Mouse (Mus musculus) urinary bladder, postnatal 14 days (tissue): ENCODE data around the gene N4bp1.

Experiments used
- DNase-seq: peaks from one replicate; pipeline ENCODE4 v3.0.0; 2021; ENCODE audit warnings: low spot score

The N4bp1 gene

DNA sequence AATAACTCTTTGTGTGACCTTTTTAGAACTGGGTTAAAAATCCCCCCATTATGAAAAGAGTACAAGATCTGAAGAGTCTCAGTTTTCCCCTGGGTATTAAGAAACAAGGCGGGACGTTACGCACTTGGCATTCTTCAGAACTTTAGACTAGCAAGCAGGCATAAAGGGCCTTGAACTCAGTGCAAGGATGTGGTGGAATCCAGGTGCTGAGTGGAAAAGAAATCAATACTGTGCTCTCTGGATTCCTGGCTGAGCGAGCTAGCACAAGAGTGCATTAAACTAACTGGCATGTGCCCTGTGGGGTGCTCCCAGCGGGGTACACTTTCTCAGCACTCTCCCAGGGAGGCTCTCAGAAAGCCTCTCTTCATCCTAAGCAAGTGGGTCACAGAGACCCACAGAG lies 122.3 kb downstream of the N4bp1 start:
- DNase-seq: no peak

DNA sequence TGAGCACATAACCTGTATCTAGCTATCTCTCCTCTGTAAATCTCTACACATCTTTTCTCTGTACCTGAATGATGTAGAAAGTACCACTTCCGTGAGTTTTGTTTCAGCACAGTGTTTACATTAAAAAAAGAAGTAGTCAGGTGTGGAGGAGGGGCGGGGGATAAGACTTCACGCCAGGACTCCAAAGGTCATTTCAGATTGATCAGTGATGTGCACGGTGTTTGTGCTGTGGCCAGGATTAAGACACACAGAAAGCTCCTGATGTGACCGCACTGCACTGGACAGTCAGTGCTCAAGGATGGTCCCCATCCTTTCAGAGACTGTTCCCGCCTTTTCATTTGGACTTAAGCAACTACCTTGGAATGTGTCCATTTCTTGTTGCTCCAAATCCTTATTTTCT lies 124.3 kb downstream of the N4bp1 start:
- no peak for DNase-seq

DNA sequence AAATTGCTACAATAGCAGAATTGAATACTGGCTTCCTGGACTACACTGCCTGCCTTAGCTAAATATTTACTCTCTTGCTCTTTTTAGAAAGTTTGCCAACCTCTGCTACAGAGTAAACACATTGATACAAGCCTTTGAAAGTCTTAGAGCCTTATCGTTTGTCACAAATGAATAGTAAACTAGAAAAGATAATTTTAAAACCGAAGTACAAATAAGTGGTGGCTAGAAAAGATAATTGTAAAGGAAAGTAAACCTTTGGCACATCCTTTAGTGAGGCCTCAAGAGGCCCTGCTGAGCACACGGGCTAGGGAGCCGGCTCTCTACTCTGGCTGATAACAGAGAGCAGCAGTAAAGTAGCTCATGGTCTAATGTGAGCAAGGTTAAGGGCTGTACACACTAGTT lies 126.0 kb downstream of the N4bp1 start:
- DNase-seq: no peak

DNA sequence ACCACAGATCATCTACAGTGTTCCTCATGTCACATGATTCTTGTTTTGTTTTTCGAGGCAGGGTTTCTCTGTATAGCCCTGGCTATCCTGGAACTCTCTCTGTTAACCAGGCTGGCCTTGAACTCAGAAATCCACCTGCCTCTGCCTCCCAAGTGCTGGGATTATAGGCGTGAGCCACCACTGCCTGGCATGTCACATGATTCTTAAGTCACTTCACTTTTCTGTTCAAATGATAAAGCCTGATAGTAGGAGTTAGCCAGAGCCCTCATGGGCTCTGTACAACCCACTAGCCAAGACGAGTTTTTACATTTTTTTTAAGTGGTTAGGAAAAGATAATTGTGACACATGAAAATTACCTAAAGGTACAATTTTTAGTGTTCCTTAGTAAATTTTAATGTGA lies 126.4 kb downstream of the N4bp1 start:
- DNase-seq: no peak
